Mouse (Mus musculus) CH12F3 (cell line): ENCODE data around the gene Spg20.

Experiments used
- in situ Hi-C: fragments of 300-500 bp; cut with MboI; formaldehyde crosslinking; loops from 2 replicates; pipeline ENCODE4 v1.14.3; 2020; ENCODE audit warnings: low sequenced_read_pairs

The Spg20 gene

GRCm38 (mm10) chr3:55097186-55097585 lies 14.7 kb upstream of the Spg20 start:
- in situ Hi-C loops, result no loop called here

- in situ Hi-C loops, result no loop called here
These were observed 13.9 kb upstream of the Spg20 start for GRCm38 (mm10) chr3:55098014-55098413.

- in situ Hi-C loops, result no loop called here
These were observed 12.9 kb upstream of the Spg20 start for GRCm38 (mm10) chr3:55098990-55099389.

GRCm38 (mm10) chr3:55101092-55101491 lies 10.8 kb upstream of the Spg20 start:
- in situ Hi-C loops, result no loop called here

- in situ Hi-C loops, result no loop called here
These were observed 6.4 kb upstream of the Spg20 start for GRCm38 (mm10) chr3:55105372-55106023.

DNA sequence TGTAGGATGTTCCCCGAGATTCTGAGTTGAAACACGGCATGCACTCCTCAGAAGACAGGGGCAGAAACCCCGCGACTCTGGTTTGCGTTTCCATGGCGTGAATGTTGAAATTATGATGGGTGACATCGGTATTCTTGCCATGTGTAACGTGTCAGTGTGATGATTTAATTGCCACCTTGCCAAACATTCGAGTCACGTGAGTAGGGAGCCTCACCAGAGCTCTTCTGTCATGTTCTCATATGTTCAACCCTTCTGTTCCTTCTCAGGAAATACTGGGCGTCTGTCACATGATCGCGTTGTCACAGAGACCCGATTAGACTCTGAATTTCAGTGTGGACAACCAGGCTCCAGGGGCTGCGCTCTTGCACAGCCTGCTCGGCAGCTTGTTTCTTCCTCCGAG lies 5.9 kb upstream of the Spg20 start:
- in situ Hi-C loops, result no loop called here

DNA sequence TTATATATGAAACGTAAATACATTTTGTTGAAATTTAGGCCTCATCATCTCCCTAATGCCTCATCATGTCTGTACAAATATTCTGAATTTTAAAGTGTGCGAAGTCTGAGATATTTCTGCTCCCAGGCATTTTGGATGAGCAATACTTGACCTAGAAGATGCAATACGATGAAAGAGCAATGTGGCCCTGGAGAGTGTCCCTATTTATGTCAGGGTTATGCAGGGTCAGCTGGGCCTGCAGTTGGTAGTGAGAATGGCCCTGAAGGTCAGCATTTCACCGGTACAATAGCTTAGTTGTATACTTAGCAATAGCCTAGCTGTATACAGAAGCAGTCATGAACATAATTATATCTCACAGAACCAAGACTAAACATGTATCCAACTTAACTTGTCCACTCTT lies 2.8 kb upstream of the Spg20 start:
- in situ Hi-C loops, result no loop called here

GRCm38 (mm10) chr3:55112710-55113415 lies 955 bp downstream of the Spg20 start:
- in situ Hi-C loops, result no loop called here

DNA sequence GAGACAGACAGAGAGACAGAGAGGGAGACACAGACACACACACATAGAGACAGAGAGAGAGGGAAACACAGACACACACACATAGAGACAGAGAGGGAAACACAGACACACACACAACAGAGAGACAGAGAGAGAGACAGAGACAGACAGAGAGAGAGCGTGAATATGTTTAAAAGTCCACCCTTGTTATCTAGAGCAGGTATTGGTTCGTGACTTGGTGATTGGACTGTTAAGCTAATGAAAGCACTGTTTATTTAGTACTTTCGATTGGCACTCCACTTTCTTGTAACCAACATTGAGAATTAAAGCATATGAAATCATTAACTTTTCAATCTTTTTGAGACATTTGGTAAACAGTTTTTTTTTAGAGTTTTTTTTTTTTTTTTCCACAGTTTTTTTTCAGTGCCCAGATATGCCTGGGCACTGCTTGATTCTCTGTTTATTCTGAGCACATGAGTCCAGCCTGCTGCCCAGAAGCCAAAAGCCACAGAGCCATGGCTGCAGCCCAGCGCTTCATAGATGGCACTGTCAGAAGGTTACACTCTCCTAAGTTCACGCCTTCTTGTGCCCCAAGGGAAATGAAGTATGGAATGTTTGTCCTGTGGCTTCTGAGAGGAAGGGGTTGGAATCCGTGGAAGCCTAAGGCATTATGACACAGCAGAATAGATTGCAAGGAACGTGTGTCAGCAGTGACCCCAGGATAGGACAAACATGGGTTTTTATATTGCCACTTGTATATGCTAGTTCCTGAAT lies 2.6 kb downstream of the Spg20 start:
- in situ Hi-C loops, result no loop called here

DNA sequence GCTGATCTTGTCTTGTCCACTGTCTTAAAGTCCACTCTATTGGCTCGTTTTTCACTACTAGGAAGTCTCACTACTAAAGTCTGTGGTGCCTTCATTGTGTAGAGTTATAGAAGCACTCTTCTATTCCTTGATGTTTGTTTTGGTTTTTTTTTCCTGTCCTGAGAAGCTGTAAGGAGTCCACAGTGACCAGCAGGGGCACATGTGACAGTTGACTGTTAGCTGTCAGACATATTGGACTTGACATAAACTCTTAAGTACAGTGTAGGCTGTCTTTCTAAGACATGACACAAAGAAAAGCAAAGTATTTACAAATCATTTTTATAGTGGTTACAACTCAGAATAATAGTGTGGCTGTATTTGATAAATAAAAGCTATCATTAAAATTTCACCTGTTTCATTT lies 3.2 kb downstream of the Spg20 start:
- in situ Hi-C loops, result no loop called here

DNA sequence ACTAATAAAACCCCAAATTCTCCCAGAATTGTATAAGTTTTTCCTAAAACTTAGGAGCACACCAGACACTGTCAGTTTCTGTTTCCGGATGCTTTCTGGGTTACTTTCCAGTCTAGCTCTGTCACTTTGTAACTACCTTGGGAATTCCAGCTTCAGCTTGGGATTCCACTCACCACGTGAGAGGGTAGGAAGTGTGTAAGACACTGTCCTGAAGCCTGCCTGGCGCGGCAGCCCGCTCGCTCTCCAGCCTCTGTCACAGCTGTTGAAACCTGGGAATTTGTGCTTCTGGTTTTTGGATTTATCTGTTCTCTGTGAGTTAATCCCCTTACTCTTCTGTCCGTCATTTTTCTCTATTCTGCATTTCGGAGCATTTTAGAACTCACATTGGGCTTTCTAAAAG lies 4.1 kb downstream of the Spg20 start:
- in situ Hi-C loops, result no loop called here

DNA sequence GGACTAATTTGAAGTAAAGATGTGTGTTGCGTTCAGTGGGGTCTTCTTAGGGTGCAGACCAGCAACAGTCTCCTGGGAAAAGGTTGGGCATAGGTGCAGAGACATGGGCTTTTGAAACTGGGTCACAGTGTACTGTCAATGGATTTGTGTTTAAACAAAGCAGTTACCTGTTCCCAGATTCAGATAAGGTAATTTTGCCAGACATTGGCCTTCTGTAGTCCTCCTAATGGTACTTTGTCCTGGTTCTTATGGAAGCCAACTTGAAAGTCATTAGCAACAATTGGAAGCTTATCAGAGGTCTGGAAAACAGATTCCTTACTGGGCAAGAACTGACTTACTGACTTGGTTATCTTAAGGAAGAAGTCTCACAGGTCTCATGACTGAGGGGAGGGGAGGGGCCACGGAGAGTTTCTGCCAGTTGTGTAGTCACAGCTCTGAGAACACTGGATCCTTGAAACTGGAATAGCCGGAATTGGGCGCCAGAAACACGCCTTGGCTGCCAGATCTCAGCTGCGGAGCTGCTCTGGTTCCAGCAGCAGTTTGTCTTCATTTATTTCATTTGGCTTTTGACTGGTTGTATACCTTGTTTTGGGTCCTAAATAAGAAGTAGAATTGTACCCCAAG lies 7.5 kb downstream of the Spg20 start:
- in situ Hi-C loops, result no loop called here

DNA sequence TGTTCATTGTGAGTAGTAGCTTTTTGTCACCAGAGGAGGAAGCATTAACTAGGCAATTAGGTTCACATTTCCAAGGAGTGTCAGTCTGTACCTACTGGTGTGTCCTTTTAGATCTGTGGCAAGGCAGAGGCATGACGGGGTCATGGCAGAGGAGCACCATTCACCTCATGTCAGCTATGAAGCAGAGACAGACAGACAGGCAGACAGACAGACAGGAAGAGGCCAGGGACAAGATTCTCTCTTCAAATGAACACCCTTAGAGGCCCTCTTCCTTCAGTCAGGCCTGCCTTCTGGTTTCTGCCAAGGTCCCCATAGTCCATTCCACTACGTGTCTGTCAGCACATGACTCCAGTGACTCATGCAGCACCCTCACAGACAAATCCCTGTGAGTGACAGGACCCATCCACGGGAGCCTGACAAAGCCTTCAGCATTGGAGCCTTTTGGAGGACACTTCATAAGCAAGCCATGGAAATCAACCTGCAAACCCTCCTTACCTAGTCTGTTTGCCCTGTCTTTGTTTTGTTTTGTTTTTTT lies 10.5 kb downstream of the Spg20 start:
- in situ Hi-C loops, result no loop called here

DNA sequence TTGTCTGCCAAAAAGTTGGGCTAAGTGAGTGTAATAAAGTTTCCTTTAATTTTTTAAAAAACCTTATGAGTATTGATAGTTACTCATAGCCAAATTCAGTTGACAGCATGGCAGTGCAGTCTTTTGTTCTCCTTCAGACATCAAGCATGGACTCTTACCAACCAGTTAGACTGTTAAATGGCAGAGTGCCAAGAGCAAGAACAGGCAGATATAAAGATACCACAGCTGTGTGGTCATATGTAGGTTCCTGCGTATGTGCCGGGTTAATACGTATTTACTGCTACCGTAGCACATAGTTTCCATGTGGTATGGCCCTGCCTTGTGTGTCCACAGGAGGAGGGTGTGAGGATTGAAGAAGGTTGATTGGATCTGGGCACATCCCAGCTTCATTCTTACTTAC lies 11.2 kb downstream of the Spg20 start:
- in situ Hi-C loops, result no loop called here

DNA sequence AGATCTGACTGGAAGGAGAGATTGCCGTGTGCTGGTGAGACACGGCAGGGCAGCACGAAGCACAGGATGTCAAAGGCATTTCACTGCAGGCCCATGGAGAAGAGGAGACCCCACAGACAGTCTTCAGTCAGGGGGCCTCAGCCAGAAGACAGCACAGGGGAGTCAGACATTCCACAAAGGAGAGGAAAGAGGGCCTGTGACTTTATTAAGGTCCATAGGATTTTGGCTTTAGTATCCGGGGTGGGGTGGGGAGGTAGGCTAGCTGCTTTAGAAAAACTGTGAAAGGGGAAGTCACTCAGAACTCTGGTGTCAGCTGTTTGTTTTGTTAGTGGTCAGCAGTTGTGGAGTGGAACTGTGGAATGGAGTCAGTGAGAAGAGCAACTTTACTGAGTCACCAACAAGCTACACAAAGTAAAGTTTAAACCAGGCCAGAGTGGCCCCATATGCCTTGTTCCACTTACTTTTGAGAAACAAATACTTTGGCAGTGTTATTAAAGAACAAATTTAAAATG lies 17.3 kb downstream of the Spg20 start:
- in situ Hi-C loops, result no loop called here

DNA sequence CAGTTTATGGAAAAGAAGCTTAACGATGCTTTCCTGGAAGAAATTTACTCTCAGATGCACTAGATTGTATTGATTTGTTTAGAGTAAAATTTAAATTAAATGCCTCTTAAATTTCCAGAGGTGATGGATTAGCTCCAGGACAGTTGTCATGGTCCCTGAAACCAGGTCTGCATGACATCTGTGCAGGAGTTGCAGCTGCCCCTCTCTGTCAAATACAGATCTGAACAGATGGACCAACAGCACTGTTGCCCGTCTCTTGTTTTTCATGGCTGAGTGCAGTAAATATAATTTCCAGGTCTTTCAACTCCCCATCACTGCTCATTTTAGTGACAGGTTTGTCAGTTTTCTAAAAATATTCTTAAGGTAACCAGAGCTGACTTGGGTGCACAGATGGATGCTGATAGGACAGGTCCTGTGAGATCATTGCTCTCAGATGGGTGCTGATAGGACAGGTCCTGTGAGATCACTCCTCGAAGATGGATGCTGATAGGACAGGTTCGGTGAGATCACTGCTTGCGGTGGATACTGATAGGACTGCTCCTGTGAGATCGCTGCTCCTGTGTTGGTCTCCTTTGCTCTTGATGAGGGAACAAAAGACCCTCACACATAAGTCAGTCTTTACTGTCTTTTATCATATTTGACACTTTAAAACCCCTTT lies 19.8 kb downstream of the Spg20 start:
- in situ Hi-C loops, result no loop called here

- in situ Hi-C loops, result no loop called here
These were observed 25.1 kb downstream of the Spg20 start, which contains the start of gene Ccdc169 for GRCm38 (mm10) chr3:55137039-55137438. TSS of gene Ccdc169 (plus strand) at chr3:55137339.

DNA sequence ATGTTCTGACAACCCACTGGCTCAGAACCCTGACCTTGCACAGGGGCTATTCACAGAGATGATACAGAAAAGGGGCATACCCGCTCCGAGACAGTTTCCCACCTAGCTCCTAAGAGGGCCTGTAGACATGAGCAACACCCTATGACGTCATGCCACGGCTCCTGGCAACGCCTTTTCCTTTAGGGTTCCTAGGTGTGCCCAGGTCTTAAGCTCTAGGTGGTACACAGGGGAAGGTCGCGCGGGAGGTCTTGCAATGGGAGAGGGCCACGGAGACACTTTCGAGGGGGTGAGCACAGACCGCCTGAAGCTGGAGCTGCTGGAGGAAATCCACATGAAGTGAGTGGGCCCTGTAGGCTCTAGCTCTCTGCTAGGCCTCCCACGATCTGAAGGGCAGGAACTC lies 27.9 kb downstream of the Spg20 start:
- in situ Hi-C loops, result no loop called here

DNA sequence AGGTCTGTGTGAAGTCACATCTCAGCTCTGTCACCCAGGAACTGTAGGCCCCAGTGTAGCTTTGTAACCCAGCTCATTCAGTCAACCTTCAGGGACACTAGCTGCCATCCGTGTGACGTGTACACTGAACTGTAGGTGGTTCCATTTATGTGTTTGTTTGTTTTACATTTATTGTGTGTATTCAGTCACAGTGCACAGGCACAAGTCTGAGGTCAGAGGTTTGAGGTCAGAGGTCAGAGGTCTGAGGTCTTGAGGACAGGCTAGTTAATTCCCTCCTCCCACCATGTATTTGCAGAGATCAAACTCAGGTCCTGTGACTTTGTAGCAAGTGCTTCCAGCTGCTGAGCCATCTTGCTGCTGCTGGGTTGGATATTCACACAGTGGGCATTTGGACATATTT lies 29.5 kb downstream of the Spg20 start:
- in situ Hi-C loops, result no loop called here

DNA sequence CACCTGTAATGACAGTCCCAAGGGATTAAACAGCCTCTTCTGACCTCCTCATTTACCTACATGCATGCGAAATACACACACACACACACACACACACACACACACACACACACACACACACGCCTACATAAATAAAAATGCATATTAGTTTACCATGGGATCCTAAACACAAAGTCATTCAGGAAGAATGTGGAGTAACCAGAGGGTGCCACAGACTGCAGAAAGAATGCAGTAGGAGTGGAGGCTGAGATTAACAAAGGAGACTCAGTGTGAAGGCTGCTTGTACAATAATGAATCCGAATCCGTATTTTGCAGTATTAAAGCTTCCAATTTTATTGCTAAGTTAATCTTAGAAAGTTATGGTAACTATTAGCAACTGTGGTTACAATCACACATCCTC lies 33.0 kb downstream of the Spg20 start:
- in situ Hi-C loops, result no loop called here

DNA sequence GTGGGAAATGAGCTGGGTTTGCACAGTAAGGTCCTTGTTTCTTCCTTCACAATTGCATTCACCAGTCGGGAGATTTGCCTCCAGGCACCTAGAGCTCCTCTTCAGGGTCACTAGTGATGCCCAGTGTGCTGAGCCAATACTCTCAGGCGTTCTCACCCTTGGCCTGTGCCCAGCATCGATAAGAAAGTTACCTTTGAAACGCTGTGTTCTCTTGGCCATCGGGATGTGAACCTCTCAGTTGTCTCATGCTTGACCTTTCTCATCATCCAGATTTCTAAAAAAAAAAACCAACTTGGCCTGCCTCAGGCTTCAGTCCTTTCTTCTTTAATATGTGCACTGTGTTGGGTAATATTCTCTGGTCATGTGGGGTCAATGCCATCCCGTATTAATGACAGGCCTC lies 34.5 kb downstream of the Spg20 start:
- in situ Hi-C loops, result no loop called here
